Mouse (Mus musculus) layer of hippocampus, adult 8-10 months (tissue): ENCODE data around the gene Insl3. TPM values are rescaled to one million over a fixed set of nuclear protein-coding genes. Genes with fewer than 3 reads are reported as not detected.

Experiments used
- DNase-seq, 2 experiments: peaks; one replicate each; pipeline ENCODE4 v3.0.0; 2022; ENCODE audit warnings: low spot score in 2 of 2
- total RNA-seq, 4 experiments: library from RNA; stranded (reverse); gene quantifications; 2 replicates each; pipeline ENCODE4 v1.2.4; 2022

The Insl3 gene
- total RNA-seq, result 1 to 10 TPM; 2.1 to 6.9 (median 2.6) TPM

DNA sequence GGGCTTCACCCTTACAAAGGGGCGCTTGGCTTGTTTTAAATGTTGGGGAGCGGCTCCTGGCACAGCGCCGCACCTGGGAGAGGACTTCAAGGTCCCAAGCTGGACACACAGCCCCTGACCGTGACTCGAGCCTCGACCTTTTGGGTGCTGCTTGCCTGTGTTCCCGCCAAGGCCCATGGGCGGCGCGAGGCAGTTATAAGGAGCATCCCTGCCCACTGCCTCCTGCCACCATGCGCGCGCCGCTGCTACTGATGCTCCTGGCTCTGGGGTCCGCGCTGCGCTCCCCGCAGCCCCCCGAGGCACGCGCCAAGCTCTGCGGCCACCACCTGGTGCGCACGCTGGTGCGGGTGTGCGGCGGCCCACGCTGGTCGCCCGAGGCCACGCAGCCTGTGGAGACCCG lies at the start of gene Insl3:
TSS of gene Insl3 (plus strand) at position 187 of the 400 bp plus-strand sequence.
- no peak for DNase-seq

DNA sequence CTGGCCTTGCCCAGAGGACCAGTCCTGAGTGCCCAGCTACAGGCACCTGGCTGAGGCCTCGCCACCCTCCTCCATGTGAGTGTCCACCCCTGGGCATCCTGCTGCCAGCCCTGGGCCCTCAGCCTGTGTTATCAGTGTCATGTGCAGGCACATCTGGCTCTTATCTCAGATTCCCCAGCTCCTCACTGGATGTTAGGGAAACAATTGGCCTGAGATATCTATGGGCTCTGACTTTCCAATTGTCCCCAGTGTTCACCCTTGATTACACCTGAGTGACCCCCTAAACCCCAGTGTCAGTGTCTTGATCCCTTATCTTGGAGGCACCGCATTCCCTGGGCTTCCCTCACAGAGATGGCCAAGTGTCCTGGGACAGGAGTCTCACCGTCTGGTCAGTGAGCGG lies 49.7 kb upstream of the Insl3 start:
- no peak for DNase-seq

DNA sequence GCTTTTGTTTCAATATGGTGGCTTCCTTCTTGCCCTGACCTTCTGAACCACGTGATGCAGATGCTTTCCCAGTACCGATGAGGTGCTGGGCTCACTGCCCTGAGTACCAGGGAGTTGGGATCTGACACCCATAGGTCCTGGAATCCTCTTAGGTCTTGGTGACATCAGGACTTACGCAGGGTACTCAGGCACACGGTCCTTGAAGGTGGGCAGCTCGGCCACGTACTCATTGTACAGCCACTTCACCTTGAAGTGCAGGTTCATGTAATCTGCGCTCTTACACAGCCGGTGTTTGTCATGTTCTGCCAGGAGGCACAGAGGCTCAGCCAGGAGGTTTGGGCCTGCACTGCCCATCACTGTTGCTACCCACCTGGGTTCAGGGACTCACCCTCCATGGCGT lies 43.5 kb upstream of the Insl3 start:
- no peak for DNase-seq

DNA sequence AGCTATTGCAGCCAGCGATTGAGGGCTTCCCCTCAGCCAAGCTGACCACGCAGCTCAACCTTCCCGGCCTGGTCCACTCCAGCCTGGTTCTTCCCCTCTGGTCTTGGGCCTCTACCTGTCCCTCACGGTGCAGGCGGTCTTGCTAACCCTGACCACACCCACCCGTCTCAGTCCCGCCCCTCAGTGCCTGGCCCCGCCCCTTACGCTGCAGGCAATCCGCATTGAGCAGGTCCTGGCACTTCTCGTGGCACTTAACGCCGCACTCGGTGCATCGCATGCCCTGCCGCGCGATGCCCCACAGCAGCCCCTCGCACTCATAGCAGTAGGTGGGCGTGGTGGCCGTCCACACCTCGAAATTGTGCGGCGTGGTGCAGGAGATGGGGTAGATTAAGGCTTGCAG lies 34.4 kb upstream of the Insl3 start:
- no peak for DNase-seq

DNA sequence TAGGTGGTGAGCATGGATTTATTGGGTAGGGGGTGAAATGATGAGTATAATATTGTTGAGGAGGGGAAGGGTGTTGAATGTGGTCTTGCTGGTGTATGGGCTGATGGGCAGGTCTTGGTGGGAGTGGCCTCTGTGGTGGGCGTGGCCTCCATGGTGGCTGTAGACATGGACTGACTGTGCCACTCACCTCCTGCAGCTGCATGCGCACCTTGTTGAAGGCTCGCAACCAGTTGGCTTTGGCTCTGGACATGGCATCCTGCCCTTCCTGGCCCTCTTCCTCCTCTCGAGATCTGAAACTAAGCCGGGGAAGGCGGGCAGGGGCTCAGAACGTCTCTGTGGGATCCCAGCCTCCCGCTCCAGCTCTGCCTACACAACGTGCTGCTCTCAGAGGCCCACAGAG lies 31.2 kb upstream of the Insl3 start:
- DNase-seq, result no peak

DNA sequence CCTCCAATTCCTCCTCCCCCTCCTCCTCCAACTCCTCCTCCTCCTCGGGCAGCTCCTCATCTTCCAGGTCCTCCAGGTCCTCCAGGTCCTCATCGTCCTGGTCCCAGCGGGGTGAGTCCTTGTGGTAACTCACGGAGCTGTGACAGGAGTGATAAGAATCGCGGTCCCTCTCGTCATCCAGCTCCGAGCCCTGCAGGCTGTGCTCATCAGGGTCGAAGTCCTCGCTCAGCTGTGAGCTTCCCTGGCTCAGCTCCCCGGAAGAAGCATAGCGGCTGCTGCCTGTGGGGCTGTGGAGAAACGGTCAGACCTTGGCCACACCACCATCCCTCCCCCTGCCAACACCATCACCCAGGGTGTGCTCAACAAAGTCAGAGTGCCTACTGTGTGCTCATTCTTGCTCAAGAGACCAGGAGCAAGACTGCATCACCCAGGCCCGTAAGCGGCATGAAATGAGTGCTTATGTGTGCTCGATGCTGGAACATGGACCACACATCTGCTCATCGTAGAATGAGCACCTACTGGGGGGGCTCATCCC lies 30.4 kb upstream of the Insl3 start:
- no peak for DNase-seq

DNA sequence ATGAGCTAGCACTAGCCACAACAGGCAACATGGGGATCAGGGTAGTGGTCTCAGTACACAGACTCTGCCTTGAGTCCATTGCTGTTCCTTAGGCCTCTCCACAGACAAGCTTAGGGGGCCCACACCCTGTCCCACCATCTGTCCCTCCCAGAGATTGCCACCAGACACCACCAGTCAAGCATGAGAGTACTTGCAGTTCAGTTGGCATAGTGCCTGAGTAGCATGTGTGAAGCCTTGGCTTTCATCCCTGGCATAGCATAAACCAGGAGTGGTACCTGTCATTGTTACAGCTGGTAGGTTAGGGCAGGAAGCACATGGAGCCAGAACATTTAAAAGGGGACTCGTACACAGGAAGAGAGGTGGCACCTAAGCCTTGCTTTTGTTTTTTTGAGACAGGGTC lies 29.3 kb upstream of the Insl3 start:
- DNase-seq, result no peak

DNA sequence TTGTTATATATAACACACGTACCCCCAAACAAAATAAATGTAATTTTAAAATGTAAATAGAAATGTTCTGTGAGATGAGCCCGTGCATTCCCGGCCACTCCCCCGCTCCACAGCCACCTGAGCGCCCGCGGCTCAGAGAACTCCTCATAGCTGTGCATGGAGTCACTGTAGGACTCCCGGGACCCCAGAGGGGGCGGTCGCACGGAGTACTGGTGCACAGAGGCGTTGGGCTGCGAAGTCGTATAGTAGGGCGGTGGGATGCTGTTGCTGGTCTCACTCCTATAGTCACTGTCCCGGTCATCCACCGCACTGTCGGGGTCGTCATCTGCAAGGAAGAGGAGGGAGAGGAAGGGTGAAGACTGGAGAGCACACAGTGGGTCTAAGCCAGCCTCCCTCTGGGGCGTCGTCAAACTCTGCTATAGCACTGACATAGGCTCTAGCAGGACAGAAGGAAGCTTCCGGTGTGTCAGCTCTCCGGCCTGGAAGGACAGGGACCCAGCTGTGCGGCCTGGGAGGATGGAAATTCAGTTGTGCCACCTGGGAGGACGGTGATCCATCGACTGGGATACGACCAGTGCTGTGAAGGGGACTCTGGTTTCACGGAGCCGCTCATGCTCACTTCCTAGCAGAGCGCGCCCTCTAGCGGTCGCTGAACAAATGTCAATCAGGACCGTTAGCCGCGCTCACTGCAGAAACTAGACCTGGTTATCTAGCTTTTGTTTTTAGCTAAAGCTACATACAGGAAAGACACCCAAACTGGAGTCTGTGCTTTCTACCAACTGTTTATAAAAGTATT lies 28.5 kb upstream of the Insl3 start:
- DNase-seq, result peak; percentile 71 to 88

DNA sequence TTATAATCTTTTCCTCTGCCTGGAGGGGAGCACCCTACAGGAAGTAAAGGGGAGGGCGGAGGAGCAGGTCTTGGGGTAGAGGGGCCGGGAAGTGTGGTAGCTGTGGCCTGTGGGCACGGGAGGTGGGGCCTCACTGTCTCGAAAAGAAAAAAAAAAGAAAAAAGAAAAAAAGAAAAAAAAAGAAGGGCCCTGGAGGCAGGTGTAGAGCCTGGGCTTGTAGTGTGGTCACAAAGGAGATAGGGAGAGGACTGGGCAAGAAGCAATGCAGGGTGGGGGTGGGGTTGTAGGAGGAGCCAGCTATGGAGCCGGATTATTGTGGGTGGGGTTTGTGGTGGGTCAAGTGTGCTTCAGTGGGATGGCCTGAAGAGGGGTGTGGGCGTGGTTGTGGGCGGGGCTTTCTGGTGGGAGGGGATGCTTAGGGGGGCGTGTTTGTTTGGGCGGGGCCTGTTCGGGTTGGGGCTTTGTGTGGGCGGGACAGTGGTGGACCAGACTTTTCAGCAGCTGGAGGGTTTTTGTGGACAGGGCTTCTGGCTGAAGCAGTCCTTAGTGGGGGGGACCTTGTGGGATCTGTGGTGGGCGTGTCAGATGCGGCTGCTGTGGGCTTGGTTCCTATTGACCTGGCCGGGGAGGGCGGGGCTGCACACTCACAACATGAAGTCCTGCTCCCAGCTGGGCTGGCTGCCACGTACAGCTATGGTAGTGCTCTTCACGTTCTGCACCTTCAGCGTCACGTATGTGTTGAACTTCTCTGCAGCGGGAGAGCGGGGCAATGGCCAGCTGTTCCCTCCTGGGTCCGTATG lies 23.5 kb upstream of the Insl3 start:
- DNase-seq, result no peak

DNA sequence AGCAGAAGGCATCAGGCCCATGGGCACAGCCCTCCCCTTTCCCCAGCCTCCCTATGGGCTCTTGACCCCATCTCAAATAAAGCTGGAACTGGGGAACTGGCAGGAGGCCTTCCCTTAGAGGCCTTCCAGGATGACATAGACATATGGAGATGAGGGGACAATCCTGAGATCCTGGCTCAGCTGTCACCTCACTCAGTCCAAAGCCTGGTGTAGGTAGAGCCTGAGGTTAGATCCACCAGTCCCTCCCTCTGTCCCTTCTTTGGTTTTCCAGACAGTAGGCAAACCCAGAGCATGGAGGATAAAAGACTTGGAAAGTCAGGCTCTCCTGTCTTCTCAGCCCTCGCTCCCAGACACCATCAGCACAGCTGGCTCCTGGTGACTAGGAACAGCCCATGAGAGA lies 22.2 kb upstream of the Insl3 start:
- DNase-seq, result no peak

DNA sequence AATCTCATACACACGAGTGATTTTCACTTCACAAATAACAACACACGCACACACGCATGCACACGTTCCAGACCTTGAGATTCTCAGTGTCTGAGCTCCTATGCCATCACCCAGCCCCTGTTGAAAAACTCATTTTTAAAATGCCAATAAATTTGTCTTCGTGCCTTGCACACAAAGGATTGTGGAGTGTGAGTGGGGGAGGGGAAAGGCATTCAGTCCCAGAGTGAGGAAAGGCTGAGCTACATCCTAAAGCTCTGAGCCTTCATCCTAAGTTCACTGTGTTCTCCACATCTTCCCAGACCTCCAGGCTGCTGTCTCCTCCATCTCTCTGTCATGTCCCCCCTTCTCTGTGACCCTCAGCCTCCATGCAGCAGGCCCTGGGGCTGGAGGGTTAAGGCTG lies 21.8 kb upstream of the Insl3 start:
- DNase-seq, result no peak

DNA sequence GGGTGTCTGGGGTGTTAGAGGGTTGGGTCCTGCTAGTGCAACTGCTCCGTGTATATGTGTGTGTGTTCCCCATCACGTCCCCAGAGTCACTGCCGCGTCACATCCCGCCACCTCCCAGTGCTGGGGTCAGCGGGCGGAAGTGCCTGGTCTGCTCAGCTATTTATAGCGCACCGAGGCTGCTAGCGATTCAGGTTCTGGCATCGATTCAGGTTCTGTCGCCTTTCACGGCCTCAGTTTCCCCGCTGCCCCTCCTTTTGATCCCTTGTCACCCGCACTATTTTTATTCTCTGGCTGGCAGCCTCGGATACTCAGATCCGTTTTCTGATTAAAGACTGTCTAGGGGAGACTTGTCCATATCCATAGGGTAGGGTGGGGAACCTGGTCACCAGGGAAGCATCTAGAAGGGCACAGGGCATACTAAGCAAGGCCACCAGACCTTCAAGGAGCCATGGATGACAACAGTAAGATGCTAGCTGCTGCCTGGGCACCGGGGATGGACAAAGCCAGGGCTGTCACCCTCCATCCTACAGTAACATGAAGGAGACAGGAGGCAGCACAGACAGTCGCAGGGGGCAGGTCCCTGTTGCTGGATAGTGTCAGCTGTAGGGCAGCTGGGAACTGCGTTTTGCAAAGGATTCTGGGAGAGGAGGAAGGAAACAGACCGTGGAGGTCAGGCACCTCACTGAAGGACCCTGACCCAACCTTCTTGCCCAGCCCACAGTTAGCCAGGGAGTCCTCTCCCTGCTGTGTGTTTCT lies 20.6 kb upstream of the Insl3 start:
- no peak for DNase-seq

DNA sequence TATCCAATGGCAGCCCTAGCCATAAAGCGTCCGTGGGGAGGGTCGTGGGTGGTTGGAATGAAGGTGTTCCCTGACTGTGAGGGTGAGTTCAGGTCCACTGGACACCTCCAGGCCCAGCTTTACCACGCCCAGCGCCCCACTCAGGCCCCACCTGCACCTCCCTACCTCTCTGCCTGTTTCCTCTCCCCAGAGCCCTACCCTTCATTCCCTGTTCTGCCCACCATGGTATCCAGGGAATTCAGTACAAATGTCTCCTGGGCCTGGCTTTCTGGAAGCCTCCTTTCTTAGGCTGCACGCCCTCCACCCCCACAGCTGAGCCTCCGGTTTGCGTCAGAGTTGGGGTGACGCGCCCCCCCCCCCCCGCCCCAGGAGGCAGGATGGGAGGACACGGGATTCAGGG lies 18.8 kb upstream of the Insl3 start:
- DNase-seq, result no peak

DNA sequence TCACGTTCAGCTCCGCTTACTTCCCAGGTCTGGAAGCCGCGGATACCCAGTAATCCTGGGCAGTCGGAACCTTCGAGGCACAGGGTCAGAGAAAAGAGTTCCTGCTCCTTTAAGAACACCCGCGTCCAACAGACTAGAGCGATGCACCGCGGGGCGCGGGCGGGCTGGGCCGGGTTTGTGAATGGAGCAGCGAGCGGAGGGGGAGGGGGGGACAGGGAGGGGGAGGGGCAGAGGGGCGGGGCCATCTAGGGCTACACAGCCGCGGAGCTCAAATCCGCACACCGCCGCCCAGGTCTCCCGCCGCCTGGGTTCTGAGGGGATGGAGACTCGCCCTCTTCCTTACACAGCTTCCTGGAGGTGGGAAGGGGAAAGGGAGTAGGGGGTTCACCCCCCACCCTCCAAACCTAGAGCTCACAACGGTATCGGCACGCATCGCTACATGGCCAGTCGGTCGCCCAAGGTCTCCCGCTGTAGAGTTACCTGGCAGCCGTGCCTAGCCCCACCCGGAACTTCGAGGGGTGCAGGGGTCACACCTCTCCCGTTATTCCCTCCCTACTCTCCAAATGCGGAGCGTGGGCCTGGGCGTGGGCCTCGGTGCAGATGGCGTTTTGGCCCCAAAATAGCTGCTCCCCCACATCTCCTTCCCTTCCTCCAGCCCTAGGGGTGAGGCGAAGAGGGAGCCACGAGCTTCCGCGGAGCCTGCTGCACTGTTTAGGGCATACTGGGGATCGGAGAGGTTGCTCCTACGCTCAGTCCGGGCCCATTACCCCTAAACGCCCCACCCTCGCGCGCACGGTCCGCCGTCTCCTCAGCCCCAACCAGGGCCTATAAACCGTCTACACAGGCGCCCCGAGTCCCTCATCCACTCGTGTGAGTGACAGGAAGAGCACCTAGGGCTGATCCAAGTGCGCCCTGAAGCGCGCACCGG lies 18.1 kb upstream of the Insl3 start:
- peak; percentile 60 to 69 for DNase-seq

DNA sequence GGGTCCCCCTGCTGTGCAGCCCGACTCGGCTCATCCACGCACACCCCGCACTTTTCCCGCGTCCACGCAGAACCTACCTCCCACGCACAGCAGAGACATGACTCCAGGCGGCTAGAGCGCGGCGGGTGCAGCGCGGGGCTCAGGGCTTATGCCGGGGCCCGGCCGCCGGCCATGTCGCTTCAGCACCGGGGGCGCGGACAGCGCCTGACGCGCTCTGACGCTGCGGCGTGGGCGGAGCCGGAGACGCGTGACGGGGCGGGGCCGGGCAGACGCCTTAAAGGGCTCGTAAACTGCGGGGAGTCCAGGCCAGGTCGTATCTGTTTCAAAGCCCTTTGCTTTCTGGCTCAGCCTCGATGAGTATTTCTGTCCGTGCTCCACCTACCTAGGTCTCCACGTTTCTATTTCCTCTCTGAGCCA lies 17.5 kb upstream of the Insl3 start, which contains the start of gene Unc13a:
TSS of gene Unc13a (minus strand) at position 209 of the 417 bp plus-strand sequence.
- peak; percentile 84 to 87 for DNase-seq

DNA sequence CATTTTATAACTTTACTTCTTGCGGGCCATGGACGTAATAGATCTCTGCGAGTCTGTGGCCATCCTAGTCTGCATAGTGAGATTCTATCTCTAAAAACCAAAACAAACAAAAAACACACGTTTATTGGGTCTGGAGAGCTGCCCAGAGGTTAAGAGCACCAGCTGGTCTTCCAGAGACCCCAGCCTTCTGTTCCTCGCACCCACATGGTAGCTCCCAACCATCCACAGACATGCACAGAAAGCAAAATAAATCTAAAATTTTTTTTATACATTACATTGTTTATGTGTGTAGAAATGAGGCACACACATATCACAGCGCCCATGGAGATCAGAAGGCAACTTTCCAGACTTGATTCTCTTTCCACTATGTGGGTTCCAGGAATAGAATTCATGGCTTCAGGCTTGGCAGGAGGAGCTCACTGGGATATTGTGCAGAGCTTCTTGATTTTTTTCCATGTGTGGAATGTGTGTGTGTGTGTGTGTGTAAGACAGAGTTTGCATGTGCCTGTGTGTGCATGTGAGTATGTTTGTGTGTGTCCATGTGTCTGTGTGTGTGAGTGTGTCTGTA lies 16.8 kb upstream of the Insl3 start:
- DNase-seq, result no peak

DNA sequence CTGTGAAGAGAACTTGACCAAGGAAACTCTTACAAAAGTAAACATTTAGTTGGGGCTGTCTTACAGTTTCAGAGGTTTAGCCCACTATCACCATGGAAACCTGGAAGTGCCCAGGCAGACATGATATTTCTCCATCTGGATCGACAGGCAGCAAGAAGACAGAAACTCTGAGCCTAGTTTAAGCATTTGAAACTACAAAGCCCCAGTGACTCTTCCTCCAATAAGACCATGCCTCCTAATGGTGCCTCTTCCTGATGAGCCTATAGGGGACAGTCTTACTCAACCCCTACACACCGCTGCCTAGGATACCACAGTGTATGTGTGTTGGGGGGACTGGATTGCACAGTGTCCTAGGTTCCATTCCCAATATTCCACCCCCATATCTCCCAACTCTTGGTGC lies 14.9 kb upstream of the Insl3 start:
- no peak for DNase-seq

DNA sequence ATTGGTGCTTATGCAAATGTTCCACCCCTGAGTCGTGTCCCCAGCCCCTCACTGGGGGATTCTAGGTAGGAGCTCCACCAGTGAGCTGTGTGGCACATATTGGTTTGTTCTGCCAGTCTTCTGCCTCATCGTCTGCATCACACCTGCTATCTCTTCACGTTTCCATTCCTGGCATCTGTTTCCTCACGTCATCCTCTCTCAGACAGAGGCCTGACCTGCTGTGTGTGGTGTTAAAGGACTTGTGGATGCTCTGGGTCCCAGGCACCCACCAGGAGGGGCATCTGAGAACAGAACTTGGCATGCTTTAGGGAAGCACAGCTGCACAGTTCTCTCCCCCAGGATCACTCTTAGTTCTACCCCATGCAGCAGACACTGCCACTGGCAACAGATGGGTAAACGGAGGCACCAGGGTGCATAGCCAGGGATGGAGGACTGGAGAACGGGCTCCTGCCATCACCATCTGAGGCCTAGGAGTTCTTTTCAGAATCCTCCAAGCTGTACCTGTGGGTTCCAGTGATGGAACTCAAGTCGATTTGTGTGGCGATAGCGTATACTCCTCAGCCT lies 13.5 kb upstream of the Insl3 start:
- no peak for DNase-seq

DNA sequence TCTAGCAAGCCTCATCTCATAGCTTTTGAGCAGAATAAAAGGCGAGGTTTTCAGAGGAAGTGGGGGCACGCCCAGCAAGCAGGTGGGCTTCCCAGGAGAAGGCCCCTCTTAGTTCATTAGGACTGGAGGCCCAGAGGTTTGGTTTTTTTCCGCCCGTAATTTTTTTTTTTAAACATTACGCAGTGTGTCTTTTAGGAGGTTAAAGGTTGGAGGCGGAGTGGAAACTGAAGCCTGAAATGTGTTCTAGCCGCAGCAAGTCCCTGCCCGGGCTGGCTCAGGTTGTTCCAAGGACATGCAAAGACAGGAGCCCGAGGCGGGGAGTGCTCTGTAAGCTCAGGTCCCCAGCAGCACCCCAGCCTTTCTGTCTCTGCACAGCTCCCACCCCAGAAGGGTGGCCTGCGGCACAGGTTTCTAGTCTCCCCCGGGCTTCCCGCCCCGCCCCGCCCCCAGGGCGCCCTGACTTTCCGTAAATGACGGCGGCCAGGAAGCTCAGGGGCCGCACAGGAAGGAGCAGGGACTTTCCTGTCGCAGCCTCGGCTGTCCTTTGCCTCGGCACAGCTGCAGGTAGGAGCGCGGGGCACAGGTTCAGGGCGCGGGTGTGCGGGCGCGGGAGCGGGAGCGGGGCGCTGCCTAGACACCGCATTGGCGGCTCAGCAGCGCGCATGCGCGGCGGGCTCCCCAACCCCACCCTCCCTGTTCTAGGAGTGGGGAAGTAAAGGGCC lies 12.8 kb upstream of the Insl3 start, which contains the start of gene Jak3:
TSS of gene Jak3 (plus strand) at position 277 of the 722 bp plus-strand sequence.
- no peak for DNase-seq
